Mouse (Mus musculus) MEL (cell line): ENCODE measurements around the gene Ctnna2. TPM values are rescaled to one million over a fixed set of nuclear protein-coding genes. Genes with fewer than 3 reads are reported as not detected.

Experiments used
- DNase-seq: peaks from one replicate; pipeline ENCODE4 v3.0.0; 2011; ENCODE audit warnings: low read depth, low spot score
- H3K27ac ChIP-seq: 2 replicates; pipeline ENCODE4 v1.5.1; 2012; ENCODE audit warnings: low read depth, mild to moderate bottlenecking, control low read depth, low read length, moderate library complexity; ENCODE audit not compliant: control insufficient read depth
- H3K27me3 ChIP-seq, 2 experiments: fragments of 150-350 bp in 1 of 2; sonication (generic) in 1 of 2; 2 replicates each; pipeline ENCODE4 v1.6.1; 2012; ENCODE audit warnings: low read length in 2 of 2, mild to moderate bottlenecking in 2 of 2, improper control_type of control experiment in 1 of 2, moderate library complexity in 1 of 2; ENCODE audit not compliant: insufficient read depth in 2 of 2, control insufficient read depth in 1 of 2
- H3K36me3 ChIP-seq, 2 experiments: 2 replicates each; pipeline ENCODE4 v1.6.1; 2012 to 2014; ENCODE audit warnings: low read length in 2 of 2, improper control_type of control experiment in 1 of 2, inconsistent platforms in 1 of 2, mild to moderate bottlenecking in 1 of 2; ENCODE audit not compliant: insufficient read depth in 2 of 2, control insufficient read depth in 1 of 2
- H3K4me1 ChIP-seq, 2 experiments: fragments of 150-350 bp in 1 of 2; sonication (generic) in 1 of 2; 2 replicates each; pipeline ENCODE4 v1.6.1; 2012; ENCODE audit warnings: low read length in 2 of 2, improper control_type of control experiment in 1 of 2, mild to moderate bottlenecking in 1 of 2; ENCODE audit not compliant: insufficient read depth in 2 of 2, control insufficient read depth in 1 of 2
- H3K4me3 ChIP-seq, 2 experiments: fragments of 150-350 bp in 1 of 2; sonication (generic) in 1 of 2; 2 replicates each; pipeline ENCODE4 v1.5.1; 2012; ENCODE audit warnings: low read depth in 2 of 2, low read length in 2 of 2, mild to moderate bottlenecking in 2 of 2, moderate library complexity in 2 of 2, control low read depth in 1 of 2, improper control_type of control experiment in 1 of 2; ENCODE audit not compliant: control insufficient read depth in 1 of 2, insufficient read depth in 1 of 2
- H3K79me2 ChIP-seq: 2 replicates; pipeline ENCODE4 v1.6.1; 2012; ENCODE audit warnings: mild to moderate bottlenecking, low read length, moderate library complexity; ENCODE audit not compliant: control insufficient read depth, poor library complexity, insufficient read depth
- H3K9ac ChIP-seq: 2 replicates; pipeline ENCODE4 v1.6.1; 2012; ENCODE audit warnings: low read depth, mild to moderate bottlenecking, control low read depth, low read length, moderate library complexity; ENCODE audit not compliant: control insufficient read depth, poor library complexity, severe bottlenecking
- H3K9me3 ChIP-seq: fragments of 150-350 bp; sonication (generic); replicated peaks from 2 replicates; pipeline ENCODE4 v1.6.1; 2012; ENCODE audit warnings: mild to moderate bottlenecking, low read length, improper control_type of control experiment, moderate library complexity; ENCODE audit not compliant: insufficient read depth
- CHD2 ChIP-seq: IDR thresholded peaks from 2 replicates; pipeline ENCODE4 v1.6.1; 2011; ENCODE audit warnings: low read length, improper control_type of control experiment
- CTCF ChIP-seq, 3 experiments: IDR thresholded peaks in 2 of 3; conservative IDR thresholded peaks in 1 of 3; 2 replicates each; pipeline ENCODE4 v1.5.1; 2011 to 2012; ENCODE audit warnings: low read length in 3 of 3, low read depth in 2 of 3, mild to moderate bottlenecking in 2 of 3, improper control_type of control experiment in 1 of 3, inconsistent platforms in 1 of 3, mixed read lengths in 1 of 3, moderate library complexity in 1 of 3; ENCODE audit not compliant: control insufficient read depth in 1 of 3, insufficient read depth in 1 of 3, poor library complexity in 1 of 3, severe bottlenecking in 1 of 3
- ELF1 ChIP-seq: IDR thresholded peaks from 2 replicates; pipeline ENCODE4 v1.6.1; 2014; ENCODE audit warnings: low read depth, mild to moderate bottlenecking, inconsistent platforms, low read length, improper control_type of control experiment, moderate library complexity
- HCFC1 ChIP-seq: IDR thresholded peaks from 2 replicates; pipeline ENCODE4 v1.6.1; 2012; ENCODE audit warnings: low read depth, mild to moderate bottlenecking, inconsistent platforms, low read length, improper control_type of control experiment, moderate library complexity
- MAFK ChIP-seq: IDR thresholded peaks from 2 replicates; pipeline ENCODE4 v1.6.1; 2011; ENCODE audit warnings: low read depth, mild to moderate bottlenecking, low read length, improper control_type of control experiment, borderline replicate concordance
- MAX ChIP-seq: IDR thresholded peaks from 2 replicates; pipeline ENCODE4 v1.6.1; 2011; ENCODE audit warnings: low read length, improper control_type of control experiment
- MEF2A ChIP-seq: IDR thresholded peaks from 2 replicates; pipeline ENCODE4 v1.6.1; 2014; ENCODE audit warnings: low read depth, mild to moderate bottlenecking, inconsistent platforms, low read length, improper control_type of control experiment; ENCODE audit not compliant: poor library complexity, insufficient replicate concordance, severe bottlenecking; ENCODE audit errors: extremely low read depth
- POLR2A ChIP-seq, 2 experiments: IDR thresholded peaks; 2 replicates each; pipeline ENCODE4 v1.6.1; 2011 to 2012; ENCODE audit warnings: low read length in 2 of 2, mild to moderate bottlenecking in 2 of 2, control low read depth in 1 of 2, improper control_type of control experiment in 1 of 2, low read depth in 1 of 2, moderate library complexity in 1 of 2; ENCODE audit not compliant: control insufficient read depth in 1 of 2, insufficient read depth in 1 of 2, poor library complexity in 1 of 2
- POLR2AphosphoS5 ChIP-seq: IDR thresholded peaks from 2 replicates; pipeline ENCODE4 v1.6.1; 2012; ENCODE audit warnings: low read depth, borderline replicate concordance, mild to moderate bottlenecking, inconsistent platforms, low read length, moderate library complexity, mixed read lengths
- RAD21 ChIP-seq: IDR thresholded peaks from 2 replicates; pipeline ENCODE4 v1.6.1; 2011; ENCODE audit warnings: mild to moderate bottlenecking, low read depth, low read length, improper control_type of control experiment
- RCOR1 ChIP-seq: IDR thresholded peaks from 2 replicates; pipeline ENCODE4 v1.6.1; 2012; ENCODE audit warnings: low read depth, mild to moderate bottlenecking, inconsistent platforms, low read length, improper control_type of control experiment
- SMC3 ChIP-seq: IDR thresholded peaks from 2 replicates; pipeline ENCODE4 v1.6.1; 2011; ENCODE audit warnings: low read depth, low read length, improper control_type of control experiment
- TCF12 ChIP-seq: IDR thresholded peaks from 2 replicates; pipeline ENCODE4 v1.6.1; 2014; ENCODE audit warnings: low read depth, mild to moderate bottlenecking, inconsistent platforms, low read length, improper control_type of control experiment, moderate library complexity
- USF2 ChIP-seq, 2 experiments: IDR thresholded peaks; 2 replicates each; pipeline ENCODE4 v1.6.1; 2011 to 2012; ENCODE audit warnings: improper control_type of control experiment in 2 of 2, low read length in 2 of 2, borderline replicate concordance in 1 of 2, inconsistent platforms in 1 of 2, low read depth in 1 of 2, mild to moderate bottlenecking in 1 of 2; ENCODE audit not compliant: insufficient read depth in 1 of 2
- ZC3H11A ChIP-seq: IDR thresholded peaks from 2 replicates; pipeline ENCODE4 v1.6.1; 2012; ENCODE audit warnings: low read depth, mild to moderate bottlenecking, inconsistent platforms, low read length, improper control_type of control experiment
- ZKSCAN1 ChIP-seq: IDR thresholded peaks from 2 replicates; pipeline ENCODE4 v1.6.1; 2012; ENCODE audit warnings: low read depth, mild to moderate bottlenecking, inconsistent platforms, low read length, improper control_type of control experiment, moderate library complexity
- ZMIZ1 ChIP-seq: IDR thresholded peaks from 2 replicates; pipeline ENCODE4 v1.6.1; 2012; ENCODE audit warnings: low read depth, mild to moderate bottlenecking, inconsistent platforms, low read length, improper control_type of control experiment, moderate library complexity
- ZNF384 ChIP-seq: IDR thresholded peaks from 2 replicates; pipeline ENCODE4 v1.6.1; 2012; ENCODE audit warnings: low read depth, mild to moderate bottlenecking, inconsistent platforms, low read length, improper control_type of control experiment
- polyA plus RNA-seq, 2 experiments: library from polyadenylated mRNA; stranded (reverse) in 1 of 2; unstranded in 1 of 2; fragments of >175 nt in 1 of 2; fragments of >200 nt in 1 of 2; gene quantifications; 2 replicates each; pipeline versions ENCODE4 v1.2.1 to v1.2.4; 2012; ENCODE audit warnings: low replicate concordance in 2 of 2, low read depth in 1 of 2; ENCODE audit not compliant: insufficient read length in 2 of 2, insufficient read depth in 1 of 2, missing spikeins in 1 of 2
- total RNA-seq: library from RNA; depleted of rRNA; stranded (reverse); fragments of 300-350 nt; gene quantifications from 2 replicates; pipeline ENCODE4 v1.2.3, GENCODE M21; 2012

Gene Ctnna2
- total and polyA plus RNA-seq, 3 experiments: not detected

GRCm38 (mm10) chr6:77848796-77849195 lies 130.7 kb downstream of the Ctnna2 start:
- TF ChIP-seq RCOR1 (no peak), POLR2AphosphoS5 (no peak), MAFK (no peak), RAD21 (no peak), TCF12 (no peak), SMC3 (no peak), MEF2A (no peak), CHD2 (no peak), ZC3H11A (no peak), ZKSCAN1 (no peak), ELF1 (no peak)
- Histone ChIP-seq H3K27ac (no peak overlapping the region), H3K36me3 (no peaks in the 10 kb centered on the region), H3K4me1 (no peaks in the 10 kb centered on the region), H3K4me3 (no peak overlapping the region), H3K27me3 (no peaks in the 10 kb centered on the region), H3K79me2 (no peaks in the 10 kb centered on the region), H3K9ac (no peak overlapping the region), H3K9me3 (no peaks in the 10 kb centered on the region)
- DNase-seq: no peak

GRCm38 (mm10) chr6:77847651-77848050 lies 131.8 kb downstream of the Ctnna2 start:
- Histone ChIP-seq H3K79me2 (no peaks in the 10 kb centered on the region), H3K4me1 (no peaks in the 10 kb centered on the region)

More at GRCm38 (mm10) chr6:77847651-77848050, 131.8 kb downstream of the Ctnna2 start:
- no peaks in the 10 kb centered on the region for H3K36me3 ChIP-seq
- no peak overlapping the region for H3K27ac ChIP-seq
- H3K27me3 ChIP-seq: no peaks in the 10 kb centered on the region
- TF ChIP-seq USF2 (IDR thresholded peaks at IDR 0.05; ENCODE audit: borderline replicate concordance in 1 of 2, insufficient read depth in 1 of 2, low read depth in 1 of 2, low read length in 2 of 2) (no peak), MAX (no peak), CTCF (IDR thresholded peaks at IDR 0.05 in 2 of 3, conservative IDR thresholded peaks at IDR 0.05 in 1 of 3; ENCODE audit: control insufficient read depth in 1 of 3, insufficient read depth in 1 of 3, low read depth in 2 of 3, low read length in 3 of 3, poor library complexity in 1 of 3, severe bottlenecking in 1 of 3) (no peak), ZC3H11A (no peak), POLR2A (IDR thresholded peaks at IDR 0.05; ENCODE audit: control insufficient read depth in 1 of 2, insufficient read depth in 1 of 2, low read depth in 1 of 2, low read length in 2 of 2, poor library complexity in 1 of 2) (no peak), ZNF384 (no peak), ZMIZ1 (no peak), HCFC1 (no peak), POLR2AphosphoS5 (no peak), CHD2 (no peak)
- no peak overlapping the region for H3K9ac ChIP-seq
- DNase-seq: no peak
- H3K9me3 ChIP-seq: no peaks in the 10 kb centered on the region
- H3K4me3 ChIP-seq: no peak overlapping the region
